Mouse (Mus musculus) heart, postnatal 10 days (tissue): ENCODE measurements at regions not wholly inside any gene's neighbourhood (a gene's known extent, or its start where the extent isn't known, plus 50 kb on each side); places are given as distances from the start of the nearest gene placed in this dataset.

ENCODE experiments used
- DNase-seq, 2 experiments: peaks; one replicate each; pipeline ENCODE4 v3.0.0; 2021
- intact Hi-C: fragments of 180-260 bp; cut with DNase I; formaldehyde crosslinking; loops from one replicate; pipeline ENCODE4 v1.15.1; 2025

DNA sequence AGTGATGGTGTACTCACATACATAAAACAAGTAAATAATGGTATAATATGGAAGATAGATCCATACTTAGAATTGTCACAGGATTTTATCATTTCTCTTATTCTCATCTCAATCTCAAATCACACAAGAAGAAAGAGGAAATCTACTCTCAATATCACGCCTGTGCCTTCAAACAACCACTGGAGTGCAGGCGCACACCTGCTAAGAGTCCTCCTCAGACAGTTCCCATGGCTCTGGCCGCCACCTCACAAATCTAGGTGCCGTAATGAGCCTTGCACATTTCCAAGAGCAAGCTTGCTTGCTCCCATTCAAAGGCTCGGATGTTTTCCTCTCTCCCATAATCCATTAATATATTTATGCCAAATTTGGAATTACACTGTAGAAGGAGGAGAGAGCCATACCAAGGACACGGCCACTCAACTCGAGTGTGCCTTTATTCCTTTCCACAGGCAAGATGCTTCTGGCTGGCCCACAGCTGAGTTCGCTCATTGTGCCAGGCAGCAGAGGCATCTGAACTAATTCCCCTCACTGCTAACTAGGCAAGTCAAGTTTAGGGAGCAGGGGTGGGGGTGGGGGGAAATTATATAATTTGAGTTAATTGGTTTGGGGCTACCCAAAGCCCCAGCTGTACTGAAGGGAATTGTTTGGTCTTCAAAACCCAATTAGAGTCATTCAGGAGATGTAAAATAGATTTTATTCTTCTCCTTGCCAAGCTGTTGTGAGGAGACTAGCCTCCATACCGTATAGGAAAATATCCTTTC is 209.2 kb upstream of the Hes1 start:
- intact Hi-C loops, result no loop called here
- no peak for DNase-seq

DNA sequence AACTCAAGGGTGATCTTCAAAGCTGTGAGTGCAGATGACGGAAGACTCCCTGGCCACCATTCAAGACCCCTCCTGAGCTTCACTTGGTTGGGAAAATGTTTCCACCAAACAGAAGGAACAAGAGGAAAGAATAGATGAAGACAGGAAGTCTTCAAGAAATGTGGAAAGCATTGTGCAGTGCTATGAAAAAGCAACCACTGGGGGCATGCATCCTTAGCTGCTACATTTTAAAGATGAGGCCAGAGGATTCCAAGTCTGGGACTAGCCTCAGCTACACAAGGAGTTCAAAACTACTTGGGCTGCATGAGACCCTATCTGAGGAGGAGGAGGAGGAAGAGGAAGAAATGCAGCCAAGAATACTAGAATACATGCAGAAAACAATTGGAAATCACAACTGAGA is 207.6 kb upstream of the Hes1 start:
- no peak for DNase-seq
- intact Hi-C loops, result no loop called here

DNA sequence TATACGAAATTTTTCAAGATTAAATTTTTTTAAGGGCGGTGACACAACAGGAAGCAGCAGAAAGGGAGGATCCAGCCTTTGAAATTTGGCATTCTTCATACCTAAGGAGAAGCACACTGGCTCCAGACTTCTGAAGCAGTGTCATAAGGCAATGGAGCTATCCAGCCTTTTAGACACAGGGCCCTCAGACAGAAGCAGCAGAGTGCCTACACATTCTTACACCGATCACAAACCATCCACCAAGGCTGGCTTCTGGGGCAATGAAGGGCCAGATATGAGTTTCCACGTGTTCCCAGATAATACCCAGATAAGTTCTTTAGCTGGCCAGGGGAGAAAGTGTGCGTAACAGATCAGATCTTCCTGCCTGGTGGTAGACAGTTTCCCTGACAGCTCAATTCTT is 205.5 kb upstream of the Hes1 start:
- DNase-seq, result no peak
- intact Hi-C loops, result no loop called here

DNA sequence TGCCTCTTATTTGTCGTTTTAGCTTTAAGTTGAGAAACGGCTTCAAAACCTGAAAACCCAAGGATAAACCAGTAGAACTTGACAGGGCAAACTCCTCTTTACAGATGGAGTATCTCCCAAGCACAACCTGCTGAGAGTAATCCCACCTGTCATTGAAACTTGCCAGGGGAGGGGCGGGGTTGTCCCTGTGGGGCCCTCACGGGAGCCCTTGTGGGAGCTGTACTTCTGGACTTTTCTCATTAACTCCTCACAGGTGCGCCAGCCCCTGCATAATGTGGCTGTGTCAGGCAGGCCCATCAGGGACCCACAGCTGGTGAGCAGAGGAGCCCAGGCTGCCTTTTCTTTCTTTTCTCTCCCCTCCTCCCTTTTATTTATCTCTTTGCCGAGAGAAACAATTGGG is 203.9 kb upstream of the Hes1 start:
- intact Hi-C loops, result no loop called here
- no peak for DNase-seq

DNA sequence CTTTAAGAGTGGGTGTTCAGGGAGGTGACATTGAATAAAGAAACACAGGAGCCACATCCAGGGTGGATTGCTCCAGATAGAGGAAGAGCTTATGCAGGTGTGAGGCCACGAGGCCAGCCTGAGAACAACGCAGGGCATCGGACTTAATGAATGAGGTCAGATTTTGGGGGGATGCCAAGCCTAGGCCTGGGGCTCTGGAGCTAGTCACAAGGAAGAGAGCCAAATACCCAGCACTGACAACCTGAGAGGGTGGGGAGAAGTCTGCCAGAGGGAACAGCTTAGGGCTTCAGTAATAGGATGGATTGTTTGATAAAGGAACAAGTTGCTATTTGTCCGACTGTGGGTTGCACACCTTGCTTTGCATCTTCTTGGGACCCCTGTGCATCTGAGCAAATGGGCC is 203.1 kb upstream of the Hes1 start:
- no peak for DNase-seq
- intact Hi-C loops, result no loop called here

DNA sequence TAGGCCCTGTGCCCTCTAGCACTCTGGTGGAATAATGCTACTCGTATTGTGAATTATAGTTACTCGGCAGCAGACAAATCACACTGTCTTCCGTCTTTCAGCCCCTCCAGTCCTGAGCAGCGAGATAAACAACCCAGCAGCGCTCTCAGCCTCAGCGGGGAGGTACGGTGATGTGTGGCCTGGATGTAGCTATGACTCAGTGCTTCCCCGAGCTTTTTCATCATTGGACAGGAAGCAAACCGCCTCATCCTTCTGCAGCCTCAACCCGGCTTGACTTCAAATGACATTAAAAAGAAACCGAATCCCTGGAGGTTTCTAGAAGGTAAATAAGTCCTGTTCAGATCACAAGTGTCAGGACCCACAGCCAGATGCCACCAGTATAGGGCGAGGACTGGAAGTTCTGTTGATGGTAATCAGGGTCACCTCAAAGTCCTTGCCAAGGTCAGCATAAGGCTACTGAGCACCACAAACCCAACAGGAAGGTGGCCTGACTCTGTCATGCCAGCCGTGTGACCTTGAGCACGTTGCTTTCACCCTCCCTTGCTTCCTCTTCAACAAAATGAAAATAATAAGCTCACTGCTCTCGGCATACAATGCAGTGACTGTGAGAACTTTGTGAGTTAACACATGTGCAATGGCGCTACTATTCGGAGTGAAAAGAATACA is 199.0 kb upstream of the Hes1 start:
- intact Hi-C loops, result no loop called here
- DNase-seq, result no peak

DNA sequence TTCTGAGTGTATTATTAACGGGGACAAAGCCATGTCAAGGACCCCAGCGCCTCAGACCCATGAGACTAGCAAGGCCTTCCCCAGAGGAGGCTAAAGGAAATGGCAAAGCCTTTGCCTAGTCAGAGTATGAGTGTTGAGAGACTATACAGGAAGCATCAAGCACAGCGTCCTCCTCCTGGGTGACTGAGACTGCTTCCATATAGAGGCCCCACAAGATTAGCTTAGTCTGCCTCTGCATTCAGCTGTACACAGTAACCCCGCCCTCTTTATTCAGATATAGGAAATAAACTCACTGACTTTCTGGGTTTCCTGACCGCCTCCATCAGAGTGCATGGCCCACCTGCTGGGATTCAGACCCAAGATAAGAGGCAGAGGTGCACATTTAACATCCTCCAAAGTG is 192.8 kb upstream of the Hes1 start:
- DNase-seq, result no peak
- intact Hi-C loops, result no loop called here

DNA sequence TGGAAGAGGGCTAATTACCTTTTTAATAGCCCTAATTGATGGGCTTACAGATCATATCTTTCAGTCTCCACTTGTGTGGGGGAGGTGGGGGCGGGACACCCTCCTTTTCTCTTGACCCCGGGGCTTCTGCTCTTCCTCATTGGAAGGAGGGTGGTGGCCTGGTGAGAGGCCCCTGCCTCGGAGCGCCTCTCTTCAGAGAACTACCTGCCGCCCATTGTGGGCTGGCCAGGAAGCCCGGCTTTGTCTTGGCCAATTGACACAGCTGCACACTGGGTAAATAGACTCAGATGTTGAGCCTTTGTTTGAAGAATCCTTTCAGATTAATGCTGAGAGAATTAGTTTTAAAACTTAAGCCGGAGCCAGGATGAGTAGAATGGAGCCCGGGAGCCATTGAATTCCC is 188.0 kb upstream of the Hes1 start:
- intact Hi-C loops, result no loop called here
- no peak for DNase-seq

DNA sequence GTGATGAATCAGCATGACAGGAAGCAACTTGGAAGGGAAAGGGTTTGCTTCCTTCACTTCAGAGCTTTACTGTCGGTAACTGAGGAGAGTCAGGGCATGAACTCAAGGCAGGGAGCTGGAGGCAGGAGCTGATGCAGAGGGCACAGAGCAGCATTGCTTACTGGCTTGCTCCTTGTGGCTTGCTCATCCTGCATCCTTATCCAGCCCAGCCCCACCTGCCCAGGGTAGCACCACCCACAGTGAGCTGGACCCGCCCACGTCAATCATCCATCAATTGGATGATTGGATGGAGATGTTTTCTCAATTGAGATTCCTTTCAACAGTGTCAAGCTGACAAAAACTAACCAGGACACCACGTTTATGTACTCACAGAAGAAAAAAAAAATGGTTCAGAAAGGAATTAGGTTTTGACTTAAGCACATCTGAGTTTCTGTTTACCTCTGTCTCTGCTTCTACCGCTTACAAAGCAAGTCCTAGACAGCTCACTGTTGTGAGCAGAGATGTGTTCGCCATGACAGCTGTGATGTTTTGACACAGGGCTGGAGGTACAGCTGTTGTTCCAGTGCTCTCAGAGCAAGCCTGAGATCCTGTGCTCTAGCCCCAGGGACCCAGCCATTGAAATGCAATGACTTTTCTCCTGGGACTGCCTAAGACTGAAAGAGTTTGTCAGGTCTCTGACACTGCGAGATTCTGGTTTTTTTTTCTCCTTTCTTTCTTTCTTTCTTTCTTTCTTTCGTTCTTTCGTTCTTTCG is 186.6 kb upstream of the Hes1 start:
- intact Hi-C loops, result no loop called here
- no peak for DNase-seq

DNA sequence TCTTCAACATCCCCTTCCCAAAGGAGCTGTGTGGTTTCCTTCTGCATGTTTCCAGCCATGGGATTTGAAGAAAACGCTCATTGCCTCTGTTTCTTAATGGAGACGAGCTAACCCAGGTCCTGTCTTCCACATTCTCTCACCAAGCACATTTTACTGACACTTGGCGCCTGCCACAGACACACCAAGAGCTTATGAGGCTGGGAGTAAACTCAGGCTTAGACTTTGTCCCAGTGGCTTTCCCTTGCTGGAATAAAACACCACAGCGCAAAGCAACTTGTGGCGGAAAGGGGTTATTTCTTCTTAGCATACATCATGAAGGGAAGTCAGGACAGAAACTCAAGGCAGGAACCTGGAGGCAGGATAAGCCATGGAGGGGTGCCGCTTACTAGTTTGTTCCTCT is 184.5 kb upstream of the Hes1 start:
- intact Hi-C loops, result loop anchor here (5.0 kb wide), 2 partner anchors 147 to 183 kb away; partner anchors contain the start of gene Hes1
- no peak for DNase-seq

DNA sequence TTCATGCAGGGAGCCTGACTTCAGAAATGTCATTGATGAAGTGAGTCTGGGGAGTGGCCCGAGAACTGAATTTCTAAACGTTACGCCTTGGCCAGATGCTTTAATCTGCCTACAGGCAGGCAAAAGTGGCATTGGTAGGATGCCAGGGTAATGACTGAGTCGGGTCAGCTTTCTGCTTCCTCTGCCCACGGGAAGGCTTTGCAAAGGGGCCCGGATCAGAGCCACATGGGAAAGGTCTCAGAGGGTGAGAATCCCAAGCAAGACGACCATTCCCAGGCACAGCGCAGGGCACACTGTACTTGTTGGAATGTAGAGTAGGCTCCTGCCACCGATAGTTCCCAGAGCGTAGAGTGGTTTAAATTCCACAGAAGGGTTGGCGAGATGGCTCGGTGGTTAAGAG is 182.7 kb upstream of the Hes1 start:
- peak; percentile 45 to 53 for DNase-seq
- intact Hi-C loops, result loop anchor here (5.0 kb wide), 2 partner anchors 149 to 181 kb away; partner anchors contain the start of gene Hes1

DNA sequence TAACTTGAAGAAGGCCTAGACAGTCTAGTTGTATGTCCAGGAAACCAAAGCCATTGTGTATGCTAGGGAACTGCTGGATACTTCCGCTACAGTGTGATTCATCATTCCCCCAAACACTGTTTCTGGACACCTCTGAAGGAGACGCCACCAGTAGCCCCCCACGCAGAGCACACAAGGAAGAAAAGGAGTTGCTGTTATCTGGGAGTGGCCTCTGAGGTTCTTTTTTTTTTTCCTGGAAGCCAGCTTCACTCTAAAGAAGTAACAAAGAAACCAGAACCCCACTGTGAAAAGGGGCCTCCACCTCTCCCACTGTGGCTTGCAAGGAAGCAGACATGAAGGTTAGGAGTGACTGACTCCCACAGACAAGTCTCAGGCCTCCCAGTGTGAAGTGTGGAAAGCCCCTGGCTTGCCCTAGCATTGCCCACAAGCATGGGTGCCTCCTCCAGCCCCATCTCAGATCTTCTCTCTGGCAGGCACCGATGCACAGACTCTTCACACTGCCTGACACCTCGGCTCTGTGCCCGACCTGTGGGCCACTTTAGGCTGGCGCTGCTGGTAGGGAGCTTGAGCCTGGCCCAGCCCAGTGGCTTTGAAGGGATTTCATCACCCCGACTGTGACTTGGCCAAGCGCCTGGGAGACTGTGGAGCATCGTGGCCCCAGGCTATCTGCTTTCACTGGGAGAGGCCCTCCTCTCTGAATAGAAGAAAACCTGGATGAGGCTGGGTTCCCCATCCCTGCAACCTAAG is 181.8 kb upstream of the Hes1 start:
- intact Hi-C loops, result loop anchor here (5.0 kb wide), 2 partner anchors 150 to 180 kb away; partner anchors contain the start of gene Hes1
- DNase-seq, result peak; percentile 90 to 92

DNA sequence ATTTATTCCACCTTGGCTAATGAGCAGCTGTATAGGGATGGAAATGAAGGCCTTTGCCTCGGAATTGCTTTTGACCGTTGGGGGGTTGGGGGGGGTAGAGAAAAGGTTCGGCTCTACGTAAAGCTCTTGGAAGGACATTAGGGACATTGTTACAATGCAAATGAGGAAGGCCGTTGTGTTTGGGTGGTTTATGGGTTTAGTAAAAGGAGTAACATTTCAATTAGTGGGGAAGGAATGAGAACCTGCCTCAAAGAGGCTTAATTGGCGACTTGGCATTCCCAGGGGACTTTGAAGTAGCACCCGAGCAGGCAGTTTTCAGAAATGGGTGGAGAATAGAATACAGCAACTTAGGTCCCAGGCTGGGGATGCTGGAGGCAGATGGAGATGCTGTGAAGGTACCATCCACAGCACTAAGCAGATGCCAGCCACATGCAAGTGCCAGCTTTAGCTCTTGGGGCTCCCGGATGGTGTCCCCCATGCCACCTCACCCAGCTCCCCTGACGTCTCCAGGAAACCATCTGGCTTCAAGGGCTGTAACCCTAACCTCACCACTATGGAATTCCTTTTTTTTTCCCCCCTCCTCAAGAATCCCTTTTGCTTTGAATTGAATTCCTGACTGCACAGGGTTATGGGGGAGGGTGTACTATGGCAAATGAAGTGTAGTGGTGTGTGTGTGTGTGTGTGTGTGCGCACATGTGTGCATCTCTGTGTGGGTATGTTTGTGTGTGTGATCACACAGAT is 180.8 kb upstream of the Hes1 start:
- intact Hi-C loops, result loop anchor here (5.0 kb wide), 2 partner anchors 151 to 179 kb away; partner anchors contain the start of gene Hes1
- no peak for DNase-seq

DNA sequence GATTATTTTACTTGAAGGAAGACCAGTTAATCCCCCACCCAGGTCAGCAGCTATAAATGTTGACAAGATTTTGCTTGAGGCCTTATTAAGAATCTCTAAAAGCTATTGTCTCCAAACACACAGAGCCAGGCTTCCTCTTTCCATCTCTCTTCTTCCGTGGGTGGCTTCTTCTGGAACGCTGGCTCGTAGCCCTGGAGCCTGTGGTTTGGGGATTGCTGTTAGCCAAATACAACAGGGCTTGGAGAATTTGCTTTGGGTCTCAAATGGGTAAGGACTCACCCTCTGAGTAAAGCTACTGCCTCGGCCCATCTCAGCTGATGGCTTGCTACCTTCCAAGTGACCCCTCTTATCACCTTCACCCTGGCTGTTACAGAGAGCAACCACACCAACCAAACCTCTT is 179.3 kb upstream of the Hes1 start:
- intact Hi-C loops, result loop anchor here (5.0 kb wide), 2 partner anchors 153 to 177 kb away; partner anchors contain the start of gene Hes1
- DNase-seq, result peak; percentile 51 to 58

DNA sequence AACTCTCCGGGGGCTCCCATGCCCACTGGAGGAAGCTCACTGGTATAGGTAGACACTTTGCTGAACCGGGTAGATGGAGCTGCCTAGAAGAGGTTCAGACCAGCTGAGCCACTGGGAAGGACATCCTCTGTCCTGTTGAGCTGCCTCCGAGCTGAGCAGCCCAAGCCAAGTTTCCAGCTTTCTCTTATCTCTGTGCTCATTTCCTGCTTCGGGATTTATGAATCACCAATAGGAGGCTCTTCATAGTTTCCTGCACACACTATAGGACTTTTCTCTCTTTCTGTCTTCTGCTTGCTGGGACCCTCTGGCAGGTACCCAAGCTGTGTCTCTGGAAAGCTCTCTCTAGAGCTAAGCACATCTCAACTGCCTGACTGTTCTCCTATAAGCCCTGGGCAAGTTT is 177.4 kb upstream of the Hes1 start:
- intact Hi-C loops, result no loop called here
- peak; percentile 62 to 72 for DNase-seq

DNA sequence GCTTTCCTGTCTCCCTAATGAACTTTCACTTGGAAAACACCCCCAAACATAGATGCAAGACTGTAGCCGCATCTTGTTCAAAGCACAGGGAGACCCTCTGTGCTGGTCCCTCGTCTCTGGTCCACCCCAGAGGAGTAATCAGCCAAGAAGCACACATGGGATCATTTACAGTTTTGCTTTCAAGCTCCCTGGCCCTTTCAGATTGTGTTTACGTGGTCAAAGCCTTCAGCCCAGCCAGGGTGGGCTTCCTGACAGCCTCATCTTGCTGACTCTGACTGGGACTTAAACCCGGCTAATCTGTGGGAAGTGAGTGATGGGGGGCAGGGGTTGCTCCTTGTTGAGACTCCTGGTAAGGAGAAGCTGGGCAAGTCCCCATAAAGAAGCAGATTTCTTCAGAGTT is 174.8 kb upstream of the Hes1 start:
- DNase-seq, result no peak
- intact Hi-C loops, result no loop called here

DNA sequence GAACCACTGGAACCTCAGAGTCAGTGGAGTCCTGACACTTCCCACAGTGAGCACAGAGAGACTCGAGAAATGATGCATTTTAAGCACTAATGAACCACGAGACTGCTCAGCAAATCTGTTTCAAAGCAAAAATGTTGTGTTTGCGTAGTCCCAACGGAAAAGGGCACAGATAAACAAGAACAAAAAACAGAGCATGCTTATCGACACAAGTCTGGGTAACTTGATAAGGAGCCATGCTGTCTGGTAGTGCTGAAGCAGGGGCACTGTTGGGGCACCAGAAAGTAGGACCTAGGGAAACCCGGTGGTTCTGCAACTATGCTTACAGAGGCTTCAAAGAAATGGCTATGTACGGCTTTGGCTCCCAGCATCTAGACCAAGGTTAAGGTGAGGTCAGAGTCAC is 172.7 kb upstream of the Hes1 start:
- intact Hi-C loops, result no loop called here

DNA sequence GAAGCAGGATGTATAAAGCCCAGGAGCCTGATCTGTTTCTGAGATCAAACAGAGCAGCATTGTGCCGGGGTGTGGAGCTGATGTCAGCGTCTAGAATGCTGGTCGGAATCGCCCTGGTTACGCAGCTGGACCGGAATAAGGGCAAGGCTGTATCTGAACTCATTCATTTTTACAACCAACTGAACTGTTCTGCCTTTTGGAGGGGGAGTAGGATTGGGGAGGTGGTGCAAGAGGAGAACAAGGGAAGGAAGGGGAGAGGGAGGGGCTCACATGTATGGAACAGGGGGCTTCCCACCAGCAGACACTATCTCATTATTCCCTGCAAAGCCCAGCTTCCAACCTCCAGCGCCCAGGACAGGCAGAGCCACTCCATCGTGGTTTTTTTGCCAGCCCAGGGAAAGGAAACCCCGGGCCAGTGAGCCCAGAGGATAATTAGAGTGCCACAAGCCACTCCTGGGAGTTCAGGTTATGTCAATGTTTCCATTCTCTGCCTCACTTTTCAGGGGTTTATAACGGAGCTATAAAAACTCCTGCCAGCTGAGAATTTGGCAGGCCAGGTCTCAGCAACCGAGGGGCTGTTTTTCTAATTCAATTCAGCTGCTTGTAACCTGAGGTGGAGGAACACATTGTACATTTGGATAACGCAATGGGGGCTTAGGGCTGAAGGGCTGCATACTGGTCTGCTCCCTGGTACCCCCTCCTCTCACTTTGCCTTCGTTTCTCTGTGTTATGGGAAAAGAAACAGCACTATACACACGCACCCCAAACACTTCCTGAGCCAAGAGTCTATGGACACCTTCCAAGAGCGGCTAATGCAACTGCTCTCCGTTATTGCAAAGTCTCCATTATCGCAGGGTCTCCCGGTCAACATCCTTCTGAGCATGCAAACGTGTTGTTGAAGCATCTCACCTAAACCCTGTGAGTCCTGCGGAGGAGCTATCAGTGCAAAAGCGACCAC is 170.0 kb upstream of the Hes1 start:
- intact Hi-C loops, result no loop called here
- peak; percentile 45 to 51 for DNase-seq

More for the DNA sequence above, 172.7 kb upstream of the Hes1 start:
- no peak for DNase-seq

DNA sequence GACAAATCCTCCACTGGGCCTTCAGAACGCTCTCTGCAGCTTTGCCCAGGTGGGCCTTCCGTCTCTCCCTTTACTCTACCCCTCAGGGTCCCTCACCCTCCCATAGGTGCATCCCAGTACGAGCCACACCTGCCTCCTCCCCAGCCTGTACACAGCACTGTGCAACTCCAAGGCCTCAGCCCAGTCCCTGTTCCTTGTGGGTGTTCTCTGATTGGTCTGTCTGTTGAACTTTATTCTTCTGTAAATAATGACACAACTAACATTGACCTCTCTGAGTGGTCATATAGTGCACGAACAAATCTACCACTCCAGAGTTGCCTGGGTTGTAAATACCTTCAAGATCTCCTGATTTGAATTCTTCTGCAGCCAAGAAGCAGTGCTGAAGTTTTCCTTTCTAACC is 167.8 kb upstream of the Hes1 start:
- no peak for DNase-seq
- intact Hi-C loops, result no loop called here
